Mouse (Mus musculus) forebrain, embryonic 15.5 days (tissue): ENCODE measurements around the gene Glt8d1. TPM values are rescaled to one million over a fixed set of nuclear protein-coding genes. Genes with fewer than 3 reads are reported as not detected.

Experiments used
- ATAC-seq: fragments of 200-750 bp; cut with Nextera tagmentation; replicated peaks from 2 replicates; pipeline ENCODE4 v1.8.0; 2017; ENCODE audit warnings: mild to moderate bottlenecking, moderate TSS enrichment, moderate library complexity
- H3K27ac ChIP-seq: fragments of 300-500 bp; sonication (generic); replicated peaks from 2 replicates; pipeline ENCODE4 v1.5.1; 2015; ENCODE audit warnings: mild to moderate bottlenecking, inconsistent platforms
- H3K27me3 ChIP-seq: fragments of 300-500 bp; sonication (generic); 2 replicates; pipeline ENCODE4 v1.6.1; 2015; ENCODE audit warnings: inconsistent platforms
- H3K36me3 ChIP-seq: fragments of 300-500 bp; sonication (generic); 2 replicates; pipeline ENCODE4 v1.6.1; 2015; ENCODE audit warnings: mild to moderate bottlenecking, inconsistent platforms
- H3K4me1 ChIP-seq: fragments of 300-500 bp; sonication (generic); 2 replicates; pipeline ENCODE4 v1.6.1; 2015; ENCODE audit warnings: inconsistent platforms
- H3K4me2 ChIP-seq: fragments of 300-500 bp; sonication (generic); replicated peaks from 2 replicates; pipeline ENCODE4 v1.6.1; 2015; ENCODE audit warnings: mild to moderate bottlenecking, inconsistent platforms
- H3K4me3 ChIP-seq: fragments of 300-500 bp; sonication (generic); 2 replicates; pipeline ENCODE4 v1.5.1; 2015; ENCODE audit warnings: mild to moderate bottlenecking, inconsistent platforms
- H3K9ac ChIP-seq: fragments of 300-500 bp; sonication (generic); replicated peaks from 2 replicates; pipeline ENCODE4 v1.6.1; 2015; ENCODE audit warnings: mild to moderate bottlenecking, inconsistent platforms
- H3K9me3 ChIP-seq: fragments of 300-500 bp; sonication (generic); 2 replicates; pipeline ENCODE4 v1.6.1; 2016; ENCODE audit warnings: inconsistent platforms
- WGBS: fragments of 180-500 bp; shearing (Covaris S2); methylation state at CpG from one replicate; pipeline ENCODE4 v1.1.7; 2015; ENCODE audit warnings: mixed read lengths; 5-methylcytosine and 5-hydroxymethylcytosine counted together
- polyA plus RNA-seq: library from polyadenylated mRNA; unstranded; fragments of >200 nt; fragmentation: Nextera tagmentation; extraction: Ambion mirVana; gene quantifications from 2 replicates; pipeline ENCODE4 v1.2.1, GENCODE M21; 2015

The Glt8d1 gene
- polyA plus RNA-seq, result 50.5 and 53.3 TPM in 2 replicates

DNA sequence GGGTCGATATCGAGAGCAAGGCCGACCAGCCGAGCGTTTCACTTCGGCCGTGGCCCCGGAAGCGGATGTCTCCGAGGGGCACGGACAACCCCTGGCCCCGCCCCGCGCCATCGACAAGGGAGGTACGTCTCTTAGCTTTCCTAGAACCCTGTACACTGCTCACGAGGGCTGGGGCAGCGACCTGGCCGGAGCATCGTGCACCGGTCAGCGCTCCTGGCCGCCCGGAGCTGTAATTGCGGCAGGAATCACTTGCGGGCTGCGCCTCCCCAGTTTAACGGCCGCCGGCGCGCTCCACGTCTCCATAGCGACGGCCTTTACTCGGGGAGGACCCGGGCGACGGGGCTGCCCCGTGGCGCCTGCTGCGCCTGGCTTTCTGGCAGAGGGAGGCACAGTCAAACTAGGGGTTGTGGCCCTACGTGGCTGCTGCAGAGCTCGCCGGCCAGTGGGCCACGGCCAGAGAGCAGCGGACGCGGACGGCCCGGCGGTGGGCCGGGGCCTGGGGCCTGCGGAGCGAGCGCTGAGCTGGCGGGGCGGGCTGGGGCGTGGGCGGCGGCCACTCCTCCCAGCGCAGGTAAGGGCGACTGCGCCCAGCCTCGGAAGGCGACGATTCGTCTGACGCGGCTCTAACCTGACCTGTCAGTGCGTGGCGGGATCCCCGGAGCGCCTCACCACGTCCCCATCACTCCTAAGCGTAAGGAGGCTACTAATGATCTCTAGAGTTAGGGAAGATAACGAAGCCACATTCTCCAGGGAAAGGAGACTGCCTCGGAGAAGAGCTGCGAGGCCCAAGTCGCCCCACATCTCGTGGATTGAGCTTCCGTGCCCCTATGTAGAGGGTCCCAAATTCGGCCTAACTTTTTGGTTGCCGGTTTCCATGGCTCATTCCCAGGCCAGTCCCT is at the start of gene Glt8d1, which contains the start of gene Spcs1:
Gene Glt8d1 (plus strand): TSS at position 94 of the 899 bp plus-strand sequence.
Gene Spcs1 (minus strand): TSS at position 366 of the 899 bp plus-strand sequence.
- Histone ChIP-seq H3K36me3 (peaks cover 3% of the 10 kb centered on the region; the same call in 1 of the 2 replicates), H3K27me3 (no peaks in the 10 kb centered on the region), H3K9me3 (no peaks in the 10 kb centered on the region), H3K4me2 (peak within 1 kb of the TSS; percentile 73), H3K4me1 (peaks cover 21% of the 10 kb centered on the region), H3K27ac (peak within 1 kb of the TSS; percentile 89), H3K4me3 (peak within 1 kb of the TSS; percentile 69), H3K9ac (peak within 1 kb of the TSS; percentile 91)
- peak; percentile 95 for ATAC-seq
- under 1% methylated on average over 84 of the region's 84 CpGs for WGBS

DNA sequence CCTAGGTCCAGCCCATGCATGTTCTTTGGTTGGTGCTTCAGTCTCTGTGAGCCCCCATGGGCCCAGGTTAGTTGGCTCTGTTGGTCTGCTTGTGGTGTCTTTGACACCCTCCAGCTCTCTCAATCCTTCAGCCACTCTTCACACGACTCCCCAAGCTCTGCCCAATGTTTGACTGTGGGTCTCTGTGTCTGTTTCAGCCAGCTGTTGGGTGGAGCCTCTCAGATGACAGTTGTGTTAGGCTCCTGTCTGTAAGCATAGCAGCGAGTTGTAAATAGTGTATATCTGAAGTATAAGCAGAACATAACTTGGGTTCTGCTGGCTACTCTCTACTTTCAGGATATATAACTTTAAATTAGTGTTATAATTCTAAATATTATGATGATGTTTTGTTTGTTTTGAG is 42.7 kb upstream of the Glt8d1 start:
- Histone ChIP-seq H3K36me3 (peaks cover 25% of the 10 kb centered on the region), H3K9me3 (no peaks in the 10 kb centered on the region), H3K27me3 (no peaks in the 10 kb centered on the region), H3K27ac (no peak overlapping the region), H3K4me1 (no peaks in the 10 kb centered on the region), H3K4me2 (no peak overlapping the region), H3K9ac (no peak overlapping the region), H3K4me3 (no peak overlapping the region)
- 90% methylated on average over 2 of the region's 2 CpGs for WGBS
- no peak for ATAC-seq

DNA sequence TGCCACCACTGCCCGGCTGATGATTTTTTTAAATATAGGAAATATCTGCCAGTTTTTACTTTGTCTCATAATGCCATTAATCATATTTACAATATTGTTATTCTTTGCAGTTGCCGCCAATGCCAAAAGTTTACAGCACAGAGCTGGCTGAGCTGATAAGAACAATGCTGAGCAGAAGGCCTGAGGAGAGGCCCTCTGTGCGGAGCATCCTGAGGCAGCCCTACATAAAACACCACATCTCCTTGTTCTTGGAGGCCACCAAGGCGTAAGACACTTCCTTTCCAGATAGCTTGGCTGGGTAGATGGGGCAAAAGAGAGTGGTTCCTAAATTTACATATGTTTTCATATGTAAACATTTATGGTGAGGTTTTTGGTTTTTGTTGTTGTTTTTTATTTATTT is 42.2 kb upstream of the Glt8d1 start:
- Histone ChIP-seq H3K36me3 (peaks cover 25% of the 10 kb centered on the region), H3K9ac (no peak overlapping the region), H3K27me3 (no peaks in the 10 kb centered on the region), H3K9me3 (no peaks in the 10 kb centered on the region), H3K27ac (no peak overlapping the region), H3K4me3 (no peak overlapping the region), H3K4me2 (no peak overlapping the region), H3K4me1 (no peaks in the 10 kb centered on the region)
- WGBS, result 96% methylated on average over 4 of the region's 4 CpGs
- no peak for ATAC-seq

DNA sequence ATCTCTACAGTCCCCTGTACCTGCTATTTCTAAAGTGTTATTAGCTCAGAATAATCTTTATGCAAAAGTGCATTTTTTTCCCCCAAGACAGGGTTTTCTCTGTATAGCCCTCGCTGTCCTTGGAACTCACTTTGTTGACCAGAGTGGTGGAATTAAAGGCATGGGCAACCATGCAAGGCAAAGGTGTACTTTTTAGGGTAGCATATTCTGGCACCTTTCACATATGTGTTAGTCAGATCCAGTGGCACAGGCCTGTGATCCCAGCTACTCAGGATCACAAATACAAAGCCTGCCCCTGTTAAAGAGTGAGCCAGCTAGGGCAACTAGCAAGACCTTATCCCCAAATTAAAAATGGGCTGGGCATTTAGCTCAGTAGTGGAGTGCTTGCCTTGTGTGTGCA is 40.8 kb upstream of the Glt8d1 start:
- 74% methylated on average over 1 of the region's 1 CpGs for WGBS

DNA sequence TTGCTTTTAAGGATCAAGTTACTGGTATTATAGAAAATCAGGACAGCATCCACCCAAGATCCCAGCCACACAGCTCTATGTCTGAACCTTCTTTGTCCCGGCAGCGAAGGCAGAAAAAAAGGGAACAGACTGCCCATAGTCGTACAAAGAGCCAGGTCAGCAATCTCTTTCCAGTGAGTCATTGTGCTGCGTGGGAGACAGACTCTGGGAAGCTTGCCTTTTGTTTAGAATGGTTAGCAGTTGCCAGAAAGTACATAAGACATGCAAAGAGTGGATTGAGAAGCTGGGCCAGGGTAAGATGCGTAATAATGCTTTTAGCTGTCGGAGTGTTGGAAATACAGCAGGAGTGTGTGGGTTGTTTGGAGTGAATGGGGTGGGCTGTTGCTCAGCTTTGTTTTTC is 27.0 kb upstream of the Glt8d1 start:
- Histone ChIP-seq H3K27me3 (no peaks in the 10 kb centered on the region), H3K4me3 (no peak overlapping the region), H3K4me1 (no peaks in the 10 kb centered on the region), H3K9ac (no peak overlapping the region), H3K36me3 (peaks cover 29% of the 10 kb centered on the region), H3K4me2 (no peak overlapping the region), H3K9me3 (no peaks in the 10 kb centered on the region), H3K27ac (no peak overlapping the region)
- 42% methylated on average over 6 of the region's 6 CpGs for WGBS
- no peak for ATAC-seq

More for the DNA sequence above, 40.8 kb upstream of the Glt8d1 start:
- Histone ChIP-seq H3K4me3 (no peak overlapping the region), H3K27me3 (no peaks in the 10 kb centered on the region), H3K9me3 (no peaks in the 10 kb centered on the region), H3K4me2 (no peak overlapping the region), H3K9ac (no peak overlapping the region), H3K4me1 (no peaks in the 10 kb centered on the region), H3K36me3 (peaks cover 21% of the 10 kb centered on the region), H3K27ac (no peak overlapping the region)
- no peak for ATAC-seq

DNA sequence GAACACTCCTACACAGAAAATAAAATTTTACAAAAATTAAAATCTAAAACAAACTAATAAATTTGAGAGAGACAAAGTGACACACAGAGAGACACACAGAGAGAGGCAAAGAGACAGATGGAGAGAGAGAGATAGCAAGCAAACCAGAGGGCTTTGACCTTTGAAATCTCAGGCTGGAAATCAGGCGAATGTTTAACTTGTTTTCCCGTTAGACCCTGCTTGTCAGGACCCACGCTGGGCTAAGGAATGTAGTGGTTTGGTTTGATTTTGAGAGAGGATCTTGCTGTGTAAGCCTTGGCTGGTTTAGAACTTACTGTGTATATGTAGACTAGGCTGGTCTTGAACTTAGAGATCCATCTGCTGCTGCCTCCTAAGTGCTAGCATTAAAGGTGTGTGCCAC is 25.0 kb upstream of the Glt8d1 start:
- WGBS, result 89% methylated on average over 3 of the region's 3 CpGs
- no peak overlapping the region for H3K27ac ChIP-seq
- H3K9ac ChIP-seq, result no peak overlapping the region
- no peak overlapping the region for H3K4me2 ChIP-seq
- H3K4me3 ChIP-seq, result no peak overlapping the region
- no peak for ATAC-seq
- no peaks in the 10 kb centered on the region for H3K27me3 ChIP-seq
- H3K9me3 ChIP-seq, result no peaks in the 10 kb centered on the region
- H3K4me1 ChIP-seq, result no peaks in the 10 kb centered on the region
- H3K36me3 ChIP-seq, result peaks cover 35% of the 10 kb centered on the region

DNA sequence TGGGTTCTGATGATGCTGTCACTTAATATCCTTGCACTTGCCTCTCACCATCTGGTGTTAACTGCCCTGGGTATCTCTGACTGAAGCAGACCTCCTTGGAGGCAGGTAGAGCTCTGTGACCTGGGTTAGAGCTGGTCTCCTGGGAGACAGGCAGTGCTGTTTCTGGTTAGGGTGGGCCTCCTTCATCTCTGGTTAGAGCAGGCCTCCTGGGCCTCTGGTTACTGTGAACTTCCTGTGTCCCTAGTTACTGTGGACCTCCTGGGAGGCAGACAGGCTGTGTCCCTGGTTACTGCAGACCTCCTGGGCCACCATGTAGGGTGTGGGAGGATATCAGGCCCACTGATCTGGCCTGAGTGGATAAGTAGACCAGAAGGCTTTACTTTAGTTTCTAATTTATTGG is 4.8 kb upstream of the Glt8d1 start:
- no peak for ATAC-seq
- H3K27ac ChIP-seq, result no peak overlapping the region
- H3K4me1 ChIP-seq, result peaks cover 10% of the 10 kb centered on the region
- no peaks in the 10 kb centered on the region for H3K9me3 ChIP-seq
- H3K27me3 ChIP-seq, result no peaks in the 10 kb centered on the region
- H3K9ac ChIP-seq, result no peak overlapping the region
- peaks cover 3% of the 10 kb centered on the region; the same call in 1 of the 2 replicates for H3K36me3 ChIP-seq
- H3K4me3 ChIP-seq, result no peak overlapping the region
- no peak overlapping the region for H3K4me2 ChIP-seq

DNA sequence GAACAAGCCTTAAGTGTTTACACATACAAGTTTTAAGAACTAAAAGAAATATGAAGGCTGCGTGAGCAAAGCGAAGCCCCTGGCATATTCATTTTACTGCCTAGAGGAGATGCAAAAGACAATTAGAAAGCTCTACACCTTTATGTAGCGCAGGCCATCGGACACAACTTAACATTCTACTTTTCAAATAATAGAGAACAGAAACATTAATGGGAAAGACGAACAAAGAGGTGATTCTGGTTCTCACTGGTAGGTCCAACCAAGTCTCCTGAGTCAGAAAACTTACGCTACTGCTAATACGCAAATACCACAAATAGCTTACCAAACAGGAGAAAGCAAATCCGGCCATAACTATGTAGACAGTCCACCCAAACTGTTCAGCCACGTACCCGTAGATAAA is 844 bp upstream of the Glt8d1 start:
- Histone ChIP-seq H3K4me3 (peak overlapping the region; percentile 69), H3K36me3 (peaks cover 3% of the 10 kb centered on the region; the same call in 1 of the 2 replicates), H3K27me3 (no peaks in the 10 kb centered on the region), H3K4me2 (peak overlapping the region; percentile 73), H3K27ac (no peak overlapping the region), H3K9me3 (no peaks in the 10 kb centered on the region), H3K4me1 (peaks cover 21% of the 10 kb centered on the region), H3K9ac (peak overlapping the region; percentile 91)
- WGBS, result 68% methylated on average over 10 of the region's 10 CpGs
- ATAC-seq, result no peak

DNA sequence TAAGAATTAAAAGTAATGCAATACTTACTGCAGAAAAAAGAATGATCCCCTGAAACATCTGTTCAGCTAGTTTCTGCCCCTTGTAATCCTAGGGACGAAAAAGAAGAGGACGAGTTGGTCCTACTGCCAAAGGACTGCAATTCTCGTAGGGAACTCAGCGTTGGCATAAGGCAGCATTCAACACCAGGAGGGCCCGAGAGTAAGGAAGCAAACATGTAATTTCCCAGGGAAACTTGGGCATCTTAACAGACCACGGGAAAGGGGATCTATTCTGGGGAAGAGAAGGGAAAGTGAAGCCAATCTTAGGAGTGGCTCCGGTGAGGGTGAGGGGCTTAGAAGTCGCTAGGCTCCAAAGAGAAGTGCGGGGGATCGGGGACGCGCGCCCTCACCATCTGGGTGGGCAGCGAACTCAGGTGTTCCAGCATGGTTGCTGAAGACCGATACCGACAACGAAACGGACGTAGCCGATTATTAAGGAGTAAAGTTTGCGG is 339 bp upstream of the Glt8d1 start:
- peak overlapping the region; percentile 73 for H3K4me2 ChIP-seq
- ATAC-seq, result peak; percentile 48
- WGBS, result under 1% methylated on average over 21 of the region's 21 CpGs
- H3K4me3 ChIP-seq, result peak overlapping the region; percentile 69
- H3K9me3 ChIP-seq, result no peaks in the 10 kb centered on the region
- peak overlapping the region; percentile 91 for H3K9ac ChIP-seq
- H3K27ac ChIP-seq, result peak overlapping the region; percentile 89
- no peaks in the 10 kb centered on the region for H3K27me3 ChIP-seq
- peaks cover 21% of the 10 kb centered on the region for H3K4me1 ChIP-seq
- H3K36me3 ChIP-seq, result peaks cover 3% of the 10 kb centered on the region; the same call in 1 of the 2 replicates

DNA sequence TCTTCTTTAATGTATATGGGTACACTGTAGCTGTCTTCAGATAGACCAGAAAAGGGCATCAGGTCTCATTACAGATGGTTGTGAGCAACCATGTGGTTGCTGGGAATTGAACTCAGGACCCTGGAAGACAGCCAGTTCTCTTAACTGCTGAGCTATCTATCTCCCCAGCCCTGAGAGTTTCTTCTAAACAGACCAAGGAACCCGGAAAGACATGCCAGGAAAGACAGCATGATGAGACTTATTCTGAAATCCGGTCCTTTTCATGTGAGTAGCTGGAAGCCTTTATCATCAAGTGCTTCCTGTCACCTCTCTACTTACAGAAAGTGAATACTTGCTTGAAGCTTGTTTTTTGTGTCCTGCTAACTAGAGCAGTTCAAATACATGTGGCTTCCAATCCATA is 3.3 kb downstream of the Glt8d1 start:
- ATAC-seq, result no peak
- Histone ChIP-seq H3K4me3 (no peak overlapping the region), H3K4me1 (peaks cover 21% of the 10 kb centered on the region), H3K9ac (no peak overlapping the region), H3K9me3 (no peaks in the 10 kb centered on the region), H3K27me3 (no peaks in the 10 kb centered on the region), H3K27ac (no peak overlapping the region), H3K36me3 (peaks cover 24% of the 10 kb centered on the region), H3K4me2 (no peak overlapping the region)
- 95% methylated on average over 2 of the region's 2 CpGs for WGBS

DNA sequence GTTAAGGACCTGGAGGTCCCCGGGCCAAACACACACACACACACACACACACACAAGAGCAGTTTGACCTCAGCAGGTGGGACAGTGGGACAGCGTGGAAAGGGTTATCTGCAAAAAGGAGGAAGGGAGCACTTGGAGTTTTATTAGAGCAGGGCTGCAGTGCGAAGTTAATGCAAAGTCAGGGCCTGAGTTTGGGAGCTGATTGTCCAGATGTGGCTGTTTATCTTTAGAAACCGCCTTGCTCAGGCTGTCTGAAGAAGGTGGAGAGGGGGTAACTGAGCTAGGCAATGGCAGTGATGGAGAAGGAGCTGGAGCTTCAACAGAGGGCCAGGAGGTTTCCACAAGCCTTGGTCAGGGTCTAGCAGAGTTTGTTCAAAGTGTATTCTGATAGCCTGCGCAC is 5.6 kb downstream of the Glt8d1 start:
- no peak overlapping the region for H3K9ac ChIP-seq
- peaks cover 46% of the 10 kb centered on the region for H3K36me3 ChIP-seq
- no peak overlapping the region for H3K27ac ChIP-seq
- no peak overlapping the region for H3K4me2 ChIP-seq
- WGBS, result 86% methylated on average over 5 of the region's 5 CpGs
- ATAC-seq, result no peak
- peaks cover 11% of the 10 kb centered on the region for H3K4me1 ChIP-seq
- no peaks in the 10 kb centered on the region for H3K27me3 ChIP-seq
- H3K9me3 ChIP-seq, result no peaks in the 10 kb centered on the region
- H3K4me3 ChIP-seq, result no peak overlapping the region

DNA sequence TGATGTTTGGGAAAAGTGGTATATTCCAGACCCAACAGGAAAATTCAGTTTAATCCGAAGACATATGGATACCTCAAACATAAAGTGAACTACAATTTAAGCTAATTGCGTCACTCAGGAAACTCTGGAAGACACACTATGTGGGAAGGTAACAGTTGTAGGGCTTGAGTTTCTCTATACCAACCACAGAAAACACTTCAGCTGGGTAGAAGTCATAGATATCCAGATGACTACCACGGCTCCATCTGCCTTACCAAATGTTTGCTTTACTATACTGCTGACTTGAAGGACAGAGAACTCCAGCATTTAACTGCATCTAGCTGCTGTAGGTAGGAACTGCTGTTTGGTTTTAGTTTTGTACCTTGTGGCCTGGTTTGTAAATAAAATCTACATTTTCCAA is 10.4 kb downstream of the Glt8d1 start:
- H3K36me3 ChIP-seq, result peaks cover 94% of the 10 kb centered on the region
- no peak overlapping the region for H3K4me3 ChIP-seq
- H3K27ac ChIP-seq, result no peak overlapping the region
- H3K4me1 ChIP-seq, result no peaks in the 10 kb centered on the region
- no peak overlapping the region for H3K4me2 ChIP-seq
- H3K9ac ChIP-seq, result no peak overlapping the region
- no peak for ATAC-seq
- no peaks in the 10 kb centered on the region for H3K27me3 ChIP-seq
- no peaks in the 10 kb centered on the region for H3K9me3 ChIP-seq
- WGBS, result 95% methylated on average over 3 of the region's 3 CpGs
